Mouse (Mus musculus) splenic B cell, adult 2 months (primary cell): Measurements from ENCODE around the gene Gm3045.
A peak's percentile ranks its signal among the peaks of the same experiment; 100 is the strongest.

Experiments used
- DNase-seq: peaks from one replicate; pipeline ENCODE4 v3.0.0-alpha.2; 2011; ENCODE audit warnings: low read depth, low spot score
- H3K27me3 ChIP-seq: 2 replicates; pipeline ENCODE4 v1.6.1; 2012; ENCODE audit warnings: mild to moderate bottlenecking, low read length, moderate library complexity, mixed read lengths; ENCODE audit not compliant: control insufficient read depth, poor library complexity, insufficient read depth, severe bottlenecking
- H3K36me3 ChIP-seq: 2 replicates; pipeline ENCODE4 v1.6.1; 2012; ENCODE audit warnings: mild to moderate bottlenecking, low read length, moderate library complexity, mixed read lengths; ENCODE audit not compliant: control insufficient read depth, poor library complexity, insufficient read depth, severe bottlenecking

Gene Gm3045

DNA sequence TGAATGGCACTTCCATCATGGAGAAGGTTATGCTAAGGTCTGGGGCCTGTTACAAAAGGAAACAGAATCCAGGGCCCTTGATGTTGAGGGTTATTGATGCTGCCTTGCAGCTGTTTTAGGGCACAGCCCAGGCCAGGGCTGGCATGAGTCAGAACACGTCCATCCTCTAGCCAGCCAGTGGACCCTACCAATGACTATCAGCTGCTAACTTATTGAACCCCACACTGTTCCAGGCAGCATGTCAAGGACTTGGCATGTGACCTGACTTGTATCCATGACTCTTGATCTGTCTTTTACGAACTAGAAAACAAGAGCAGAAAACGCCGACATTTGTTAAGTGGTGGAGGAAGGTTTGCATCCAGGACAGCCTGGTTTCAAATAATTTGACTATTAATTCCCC is 36.4 kb downstream of the Gm3045 start:
- no peak for DNase-seq
- Histone ChIP-seq H3K36me3 (no peaks in the 10 kb centered on the region), H3K27me3 (no peaks in the 10 kb centered on the region)

- H3K27me3 ChIP-seq = no peaks in the 10 kb centered on the region
- no peak for DNase-seq
These were observed 36.9 kb downstream of the Gm3045 start for GRCm38 (mm10) chr13:56463261-56463660.

GRCm38 (mm10) chr13:56463750-56464149 is 37.4 kb downstream of the Gm3045 start:
- Histone ChIP-seq H3K36me3 (no peaks in the 10 kb centered on the region), H3K27me3 (no peaks in the 10 kb centered on the region)

More at GRCm38 (mm10) chr13:56463261-56463660, 36.9 kb downstream of the Gm3045 start:
- H3K36me3 ChIP-seq = no peaks in the 10 kb centered on the region

GRCm38 (mm10) chr13:56467786-56468185 is 41.4 kb downstream of the Gm3045 start:
- DNase-seq = no peak
- H3K36me3 ChIP-seq = no peaks in the 10 kb centered on the region
- H3K27me3 ChIP-seq = no peaks in the 10 kb centered on the region

More at GRCm38 (mm10) chr13:56463750-56464149, 37.4 kb downstream of the Gm3045 start:
- DNase-seq = no peak

GRCm38 (mm10) chr13:56468536-56468935 is 42.1 kb downstream of the Gm3045 start:
- Histone ChIP-seq H3K27me3 (no peaks in the 10 kb centered on the region), H3K36me3 (no peaks in the 10 kb centered on the region)
- DNase-seq = no peak

GRCm38 (mm10) chr13:56471211-56471610 is 44.8 kb downstream of the Gm3045 start:
- H3K27me3 ChIP-seq = no peaks in the 10 kb centered on the region
- no peaks in the 10 kb centered on the region for H3K36me3 ChIP-seq
- DNase-seq = no peak

- DNase-seq = no peak
- no peaks in the 10 kb centered on the region for H3K27me3 ChIP-seq
- H3K36me3 ChIP-seq = no peaks in the 10 kb centered on the region
These were observed 45.6 kb downstream of the Gm3045 start for GRCm38 (mm10) chr13:56471951-56472350.

- Histone ChIP-seq H3K27me3 (no peaks in the 10 kb centered on the region), H3K36me3 (no peaks in the 10 kb centered on the region)
- no peak for DNase-seq
These were observed 46.3 kb downstream of the Gm3045 start for GRCm38 (mm10) chr13:56472661-56473060.

- peak; percentile 59 for DNase-seq
- Histone ChIP-seq H3K36me3 (no peaks in the 10 kb centered on the region), H3K27me3 (no peaks in the 10 kb centered on the region)
These were observed 49.0 kb downstream of the Gm3045 start for GRCm38 (mm10) chr13:56475363-56475762.

DNA sequence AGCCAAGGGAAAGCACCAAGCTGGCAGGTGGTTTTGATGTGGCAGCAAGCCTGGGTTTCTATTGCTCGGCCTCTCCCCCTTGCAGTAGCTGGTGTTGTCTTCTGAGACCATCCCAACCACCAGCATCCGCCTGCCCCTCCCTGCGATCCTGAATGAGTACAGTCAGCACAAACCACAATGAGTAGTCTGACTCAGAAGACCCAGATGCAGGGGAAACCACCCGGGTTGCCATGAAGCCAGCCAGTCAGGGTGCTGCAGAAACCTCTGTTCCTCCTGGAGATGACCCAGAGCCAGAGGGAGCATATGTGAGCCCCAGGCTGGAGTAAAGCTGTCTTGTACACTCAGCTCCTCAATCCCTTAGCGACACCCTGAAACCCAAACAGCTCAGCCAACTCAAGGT is 50.4 kb downstream of the Gm3045 start:
- Histone ChIP-seq H3K36me3 (no peaks in the 10 kb centered on the region), H3K27me3 (no peaks in the 10 kb centered on the region)
- no peak for DNase-seq

DNA sequence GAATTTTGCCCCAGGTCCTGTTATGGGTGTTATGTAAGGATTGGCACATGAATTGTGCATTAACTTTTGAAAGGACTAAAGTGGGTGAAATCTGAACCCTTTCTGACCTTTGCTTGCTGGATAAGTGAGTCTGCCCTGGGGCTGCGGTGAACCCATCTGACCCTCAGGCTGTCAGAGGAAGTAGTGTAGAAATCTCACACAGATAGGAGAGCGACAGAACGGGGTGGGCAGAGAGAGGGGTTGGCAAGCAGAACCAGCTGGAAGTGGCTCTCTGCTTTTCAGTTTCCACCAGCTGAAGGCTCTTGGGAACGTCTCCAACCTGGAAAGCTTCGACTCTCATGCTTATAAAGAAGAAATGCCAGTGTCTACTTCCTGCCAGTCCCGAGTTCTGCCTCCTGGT is 50.9 kb downstream of the Gm3045 start:
- DNase-seq = no peak
- H3K36me3 ChIP-seq = no peaks in the 10 kb centered on the region
- no peaks in the 10 kb centered on the region for H3K27me3 ChIP-seq

DNA sequence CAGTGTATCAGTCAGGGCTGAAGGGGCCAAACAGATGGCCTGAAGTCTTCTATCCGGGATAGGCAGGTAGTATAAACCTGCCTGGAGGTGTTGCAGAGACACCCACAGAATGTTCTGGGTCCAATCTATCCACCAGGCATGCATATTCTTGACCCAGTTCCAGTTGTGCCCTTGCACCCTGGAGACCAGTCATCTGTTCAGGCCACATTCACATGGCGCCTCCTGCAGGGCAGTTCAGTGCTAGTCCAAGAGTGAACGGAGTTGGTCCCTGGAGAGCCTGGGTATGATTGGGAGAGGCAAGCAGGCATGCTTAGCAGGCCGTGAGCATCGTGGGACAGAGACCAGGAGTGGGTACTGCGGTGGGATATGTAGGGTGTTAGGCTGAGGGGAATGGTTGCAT is 51.6 kb downstream of the Gm3045 start:
- Histone ChIP-seq H3K27me3 (no peaks in the 10 kb centered on the region), H3K36me3 (no peaks in the 10 kb centered on the region)
- DNase-seq = no peak

DNA sequence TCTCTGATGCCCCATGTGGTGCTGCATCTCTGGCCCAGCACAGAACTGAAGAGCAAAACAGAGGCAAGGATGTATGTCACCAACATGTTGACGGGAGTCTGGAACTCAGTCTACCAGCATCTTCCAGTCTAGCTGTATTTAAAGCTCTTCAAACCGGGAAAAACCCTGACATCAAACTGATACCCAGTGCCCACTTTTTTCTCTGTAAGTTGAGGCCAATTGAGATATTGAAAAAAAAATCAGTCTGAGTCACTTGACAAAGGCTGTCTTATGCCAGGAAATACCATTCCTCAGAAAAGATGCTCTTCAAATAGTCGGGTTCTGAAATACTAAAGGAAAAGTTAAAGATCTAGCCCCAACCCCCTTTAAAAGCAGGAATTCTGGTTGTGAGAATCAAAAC is 55.8 kb downstream of the Gm3045 start, which contains the start of gene Il9:
Gene Il9 (minus strand): TSS at position 101 of the 400 bp plus-strand sequence.
- no peak for DNase-seq
- Histone ChIP-seq H3K27me3 (no peaks in the 10 kb centered on the region), H3K36me3 (no peaks in the 10 kb centered on the region)
